Mouse (Mus musculus) gastrocnemius, postnatal 14 days (tissue): ENCODE measurements around the gene Zfp101. TPM values are rescaled to one million over a fixed set of nuclear protein-coding genes. Genes with fewer than 3 reads are reported as not detected.

Experiments used
- DNase-seq: peaks from one replicate; pipeline ENCODE4 v3.0.0; 2021; ENCODE audit warnings: mixed read lengths
- intact Hi-C: fragments of 180-260 bp; cut with DNase I; formaldehyde crosslinking; loops from one replicate; pipeline ENCODE4 v1.15.1; 2025; ENCODE audit warnings: low total_unique reads
- long read RNA-seq, 2 experiments: library from polyadenylated mRNA; stranded (forward); transcript quantifications; one replicate each; pipeline ENCODE4 v2.0.0; 2021
- total RNA-seq, 2 experiments: library from RNA; stranded (reverse); gene quantifications; 2 replicates each; pipeline ENCODE4 v1.2.3; 2021

Zfp101 gene
- total RNA-seq, result 1 to 10 TPM; 4.1 to 4.4 TPM
- long read RNA-seq, experiment 1, partial matches to known transcripts, result 0 of 2 reads
- long read RNA-seq, experiment 1, other reads (novel, unspliced or antisense), result 1 of 2 reads
- long read RNA-seq, experiment 2, partial matches to known transcripts, result 0 of 2 reads
- long read RNA-seq, experiment 2, other reads (novel, unspliced or antisense), result 0 of 2 reads

DNA sequence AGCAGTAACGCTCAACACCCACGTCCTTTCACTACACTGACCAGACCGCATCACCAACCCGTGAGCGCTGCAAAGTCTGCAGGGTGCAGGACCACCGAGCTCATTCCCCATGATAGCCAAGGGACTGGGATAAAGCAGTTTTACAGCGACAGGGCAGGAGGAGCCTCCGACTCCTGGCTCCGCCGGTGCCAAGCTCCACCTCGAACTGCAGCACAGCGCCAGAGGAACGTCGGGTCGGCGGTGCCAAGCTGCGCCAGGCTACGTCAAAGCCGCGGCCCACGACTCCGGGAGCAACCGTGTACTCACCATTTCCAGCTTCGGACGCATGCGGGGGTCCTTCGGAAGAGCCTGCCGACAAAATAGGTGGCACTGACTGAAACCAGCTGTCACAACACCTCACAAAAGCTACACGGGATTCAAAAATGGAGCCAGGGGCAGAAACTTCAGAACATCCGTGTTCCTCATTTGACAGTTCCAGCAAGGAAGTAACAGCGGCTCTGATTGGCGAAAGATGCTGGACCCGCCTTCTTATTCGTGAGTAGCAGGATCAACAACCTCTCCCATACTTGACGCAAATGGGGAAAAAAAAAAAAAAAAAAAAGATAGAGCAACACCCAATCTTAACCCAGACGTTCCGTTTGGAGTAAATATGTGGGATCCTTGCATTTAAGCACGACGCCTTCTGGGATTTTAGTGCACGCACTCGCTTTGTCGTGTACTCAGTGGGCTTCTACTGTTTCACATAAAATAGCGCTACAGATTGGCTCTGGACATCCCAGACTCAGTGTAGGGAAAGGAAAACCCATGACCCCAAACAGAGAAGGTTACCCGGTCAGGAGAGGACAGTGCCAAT is at the start of gene Zfp101:
Gene Zfp101 (minus strand): TSS at position 460 of the 853 bp plus-strand sequence.
- peak; percentile 84 for DNase-seq
- intact Hi-C loops, result no loop called here

DNA sequence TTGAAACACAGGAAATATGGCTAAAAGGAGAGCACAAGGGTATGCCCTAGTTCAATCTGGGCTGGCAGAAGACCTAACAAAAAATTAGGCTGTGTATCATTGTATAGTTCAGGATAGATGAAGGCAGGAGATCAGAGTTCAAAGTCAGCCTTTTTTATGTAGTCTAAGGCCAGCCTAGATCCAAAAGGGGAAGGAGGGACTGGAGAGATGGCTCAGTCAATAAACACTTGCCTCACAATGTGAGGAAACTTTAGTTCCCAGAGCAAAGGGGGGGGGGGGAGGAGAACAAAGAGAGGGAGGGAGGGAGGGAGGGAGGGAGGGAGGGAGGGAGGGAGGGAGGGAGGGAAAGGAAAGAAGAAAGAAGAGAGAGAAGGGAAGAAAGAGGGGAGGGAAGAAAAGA is 46.7 kb upstream of the Zfp101 start:
- DNase-seq, result no peak
- intact Hi-C loops, result loop anchor here (2.0 kb wide), 1 partner anchor 98 kb away; no protein-coding TSS in a partner anchor

DNA sequence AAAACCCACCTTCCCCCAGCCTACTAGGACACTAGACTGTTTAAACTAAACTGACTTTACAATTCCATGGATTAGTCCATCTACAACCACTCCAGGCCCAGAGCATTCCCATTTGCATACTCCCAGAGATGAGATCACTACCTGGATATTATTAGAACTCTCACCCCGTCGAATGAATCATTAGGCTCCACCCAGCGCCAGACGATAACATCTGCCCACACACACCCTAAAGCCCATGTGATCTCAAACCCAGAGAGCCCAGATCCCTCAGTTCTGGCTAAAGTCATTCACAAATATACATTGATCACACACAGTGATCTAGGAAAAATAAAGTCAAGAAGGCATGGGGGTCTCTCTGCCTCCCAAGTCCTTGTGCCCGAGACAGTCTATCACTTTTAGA is 45.5 kb upstream of the Zfp101 start:
- intact Hi-C loops, result loop anchor here (2.0 kb wide), 1 partner anchor 99 kb away; no protein-coding TSS in a partner anchor
- no peak for DNase-seq

DNA sequence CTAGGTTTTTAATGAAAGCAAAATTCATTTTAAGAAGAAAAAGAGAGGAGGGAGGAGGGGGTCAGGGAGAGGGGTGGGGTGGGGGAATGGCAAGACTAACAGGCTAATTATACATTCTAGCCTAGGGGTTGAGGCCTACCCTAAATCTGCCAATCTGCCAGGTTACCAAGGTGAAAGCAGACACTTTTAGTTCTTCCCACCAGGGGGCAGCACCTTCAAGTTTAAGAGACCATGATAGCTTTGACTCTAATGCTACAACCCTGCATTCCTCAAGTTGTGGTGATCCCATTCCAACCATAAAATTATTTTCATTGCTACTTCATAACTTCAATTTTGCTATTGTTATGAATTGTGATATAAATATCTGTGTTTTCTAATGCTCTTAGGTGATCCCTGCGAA is 44.7 kb upstream of the Zfp101 start:
- intact Hi-C loops, result no loop called here
- DNase-seq, result peak; percentile 71

DNA sequence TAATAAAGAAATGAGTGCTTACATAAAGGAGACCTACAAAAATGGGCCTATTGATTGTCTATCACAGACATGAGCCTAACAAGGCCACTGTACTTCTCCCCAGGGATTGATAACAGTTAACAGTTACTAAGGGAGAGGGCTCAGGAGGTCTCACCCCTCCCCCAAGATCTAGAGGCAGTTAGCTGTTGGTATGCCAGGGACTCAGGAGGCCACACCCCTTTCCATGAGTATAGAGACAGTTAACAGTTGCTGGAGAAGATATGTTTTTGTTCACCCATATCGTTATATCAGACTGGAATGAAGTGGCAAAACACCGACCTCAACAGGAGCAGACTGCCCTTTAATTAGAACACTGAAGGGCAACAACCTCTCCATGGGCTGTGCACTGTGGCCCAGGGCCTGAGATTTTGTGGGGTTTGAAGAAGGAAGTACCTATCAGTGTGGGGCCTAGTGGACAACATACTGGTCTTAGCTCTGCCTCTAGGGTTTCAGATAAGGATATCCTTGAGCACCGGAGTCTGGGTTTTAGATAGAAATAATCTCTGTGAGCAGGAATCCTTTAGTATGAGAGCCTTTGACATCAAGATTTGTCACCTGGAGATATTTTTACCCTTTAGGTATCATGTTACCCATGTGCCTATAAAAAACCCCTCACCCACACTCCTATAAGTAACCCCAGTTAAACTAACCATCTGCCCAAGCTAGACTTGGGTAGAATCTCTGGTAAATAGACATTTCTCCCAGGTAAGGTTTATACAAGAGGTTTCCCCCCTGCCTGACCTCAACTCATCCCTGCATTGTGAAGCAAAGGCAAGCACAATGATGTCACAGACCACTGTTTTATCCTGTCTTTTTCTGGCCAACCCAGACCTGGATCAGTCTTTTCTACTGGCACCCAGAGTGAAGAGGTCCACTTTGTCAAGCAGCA is 37.8 kb upstream of the Zfp101 start, which contains the start of gene Actl9:
Gene Actl9 (plus strand): TSS at position 878 of the 928 bp plus-strand sequence.
- intact Hi-C loops, result no loop called here
- DNase-seq, result no peak

DNA sequence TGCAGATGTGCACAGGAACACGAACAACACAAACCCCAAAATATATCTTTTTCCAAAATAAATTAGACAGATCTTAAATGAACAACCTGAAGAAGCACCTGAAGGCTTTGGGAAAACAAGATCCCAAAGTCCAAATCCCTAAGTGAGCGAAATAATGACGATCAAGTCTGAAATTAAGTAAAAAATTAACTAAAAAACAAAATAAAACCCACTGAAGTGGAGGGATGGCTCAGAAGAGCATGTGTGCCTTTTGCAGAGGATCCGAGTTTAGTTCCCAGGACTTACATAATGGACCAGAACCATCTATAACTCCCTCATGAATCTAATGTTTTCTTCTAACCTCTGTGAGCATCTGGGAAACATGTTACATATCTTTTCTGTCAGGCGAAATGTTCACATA is 2.2 kb downstream of the Zfp101 start:
- no peak for DNase-seq
- intact Hi-C loops, result no loop called here

DNA sequence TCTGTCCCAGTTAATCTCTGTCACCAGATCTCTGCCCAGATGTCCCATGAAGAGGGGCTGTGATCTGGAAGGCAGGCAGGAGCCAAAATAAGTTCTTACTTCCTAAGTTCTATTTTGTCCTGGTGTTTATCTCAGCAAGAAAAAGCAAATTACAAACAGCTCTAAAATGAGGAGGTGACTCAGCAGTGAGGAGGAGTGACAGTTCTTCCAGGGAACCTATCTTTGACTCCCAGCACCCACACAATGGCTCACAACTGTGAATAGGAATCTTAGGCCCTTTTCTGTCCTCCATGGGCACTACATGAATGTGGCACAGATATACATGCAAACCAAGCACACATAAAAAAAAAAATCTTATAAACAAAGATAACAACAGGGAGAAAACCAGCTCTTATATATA is 8.7 kb downstream of the Zfp101 start:
- intact Hi-C loops, result no loop called here

DNA sequence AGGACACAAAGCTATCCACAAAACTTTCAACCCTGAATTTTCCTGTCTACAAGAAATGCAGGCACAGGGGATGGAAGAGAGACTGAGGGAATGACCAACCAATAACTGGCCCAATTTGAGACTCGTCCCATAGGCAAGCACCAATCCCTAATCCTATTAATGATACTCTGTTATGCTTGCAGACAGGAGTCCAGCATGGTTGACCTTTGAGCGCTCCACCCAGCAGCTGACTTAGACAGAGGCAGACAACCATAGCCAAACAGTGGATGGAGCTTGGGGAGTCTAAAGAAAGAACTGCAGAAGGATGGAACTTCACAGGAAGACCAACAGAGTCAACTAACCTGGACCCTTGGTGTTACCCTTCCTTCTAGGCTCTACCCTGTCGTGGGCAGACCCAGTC is 21.6 kb downstream of the Zfp101 start:
- DNase-seq, result no peak
- intact Hi-C loops, result no loop called here

More for the DNA sequence above, 8.7 kb downstream of the Zfp101 start:
- no peak for DNase-seq

DNA sequence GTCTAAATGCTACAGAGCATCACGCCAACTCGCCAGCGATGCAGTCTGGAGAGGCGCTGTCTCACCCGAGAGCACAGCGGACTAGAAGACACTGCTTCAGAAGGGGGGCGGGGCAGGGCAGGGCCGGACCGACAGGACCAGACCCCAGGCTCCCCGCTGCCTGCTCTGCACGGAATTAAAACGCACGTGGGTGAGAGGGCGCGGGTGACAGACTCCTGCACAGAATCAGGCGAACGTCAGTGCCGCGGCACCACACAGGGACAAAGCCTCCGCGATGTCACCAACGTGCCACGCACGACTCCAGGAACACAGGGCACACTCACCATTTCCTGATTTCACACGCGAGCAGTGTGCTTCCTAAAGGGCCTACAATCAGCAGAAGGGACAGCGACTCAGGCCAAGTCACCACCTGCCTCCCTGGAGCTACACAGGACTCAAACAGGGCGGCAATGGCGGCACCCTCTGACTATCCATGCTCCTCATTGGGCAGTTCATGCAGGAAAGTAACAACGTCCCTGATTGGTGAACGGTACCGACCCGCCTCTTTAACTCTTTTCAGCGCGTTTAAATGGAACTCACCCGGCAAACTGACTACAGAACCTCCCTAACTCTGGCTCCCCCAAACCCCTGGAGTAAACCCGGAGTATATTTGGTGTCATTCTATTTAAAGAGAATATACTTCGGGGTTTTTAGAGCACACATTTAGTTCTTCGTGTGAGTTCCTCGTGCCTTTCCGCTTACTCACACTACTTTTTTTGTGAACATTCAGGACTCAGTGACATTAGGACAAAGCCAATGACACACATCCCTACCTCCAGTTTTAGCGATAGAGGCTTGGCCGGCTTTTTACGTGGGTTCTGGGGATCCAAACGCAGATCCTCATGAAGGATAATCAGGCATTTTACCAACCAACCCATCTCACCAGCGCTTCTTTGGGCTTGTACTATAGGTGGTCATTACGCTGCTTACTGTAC is 35.7 kb downstream of the Zfp101 start, which contains the start of gene Zfp81:
Gene Zfp81 (minus strand): TSS at position 468 of the 974 bp plus-strand sequence.
- intact Hi-C loops, result no loop called here
- peak; percentile 81 for DNase-seq

DNA sequence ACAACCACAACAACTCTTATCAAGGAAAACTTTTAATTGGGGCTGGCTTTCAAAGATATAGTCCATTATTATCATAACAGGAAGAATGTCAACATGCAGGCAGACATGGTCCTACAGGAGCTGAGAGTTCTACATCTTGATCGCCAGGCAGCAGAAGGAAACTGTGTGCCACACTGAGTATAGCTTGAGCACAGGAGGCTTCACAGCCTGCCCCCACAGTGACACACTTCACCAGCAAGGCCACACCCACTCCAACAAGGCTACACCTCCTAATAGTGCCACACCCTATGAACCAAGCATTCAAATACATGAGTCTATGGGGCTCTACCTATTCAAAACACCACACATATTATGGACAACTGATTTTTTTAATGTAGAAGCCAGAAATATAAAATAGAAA is 41.5 kb downstream of the Zfp101 start:
- DNase-seq, result no peak
- intact Hi-C loops, result no loop called here

Other genes with a start within 250 kb of the Zfp101 start
- not detected for gene Olfr55, start 226.2 kb downstream of the Zfp101 start, total RNA-seq
- not detected for gene Olfr239, start 203.3 kb downstream of the Zfp101 start, total RNA-seq
- gene Olfr1564, start 173.0 kb downstream of the Zfp101 start, total RNA-seq, result under 1 TPM; 0.11 to 0.27 TPM
- 1 to 10 TPM; 4.9 to 5.4 TPM for gene Zfp955a, start 139.5 kb downstream of the Zfp101 start, total RNA-seq
- gene Olfr63, start 130.0 kb downstream of the Zfp101 start, total RNA-seq, result not detected
- 10 to 100 TPM; 10.9 to 11.9 TPM for gene Zfp955b, start 105.1 kb downstream of the Zfp101 start, total RNA-seq
- gene Zfp81, start 35.8 kb downstream of the Zfp101 start, total RNA-seq, result 1 to 10 TPM; 3.8 TPM
- gene Actl9, start 38.3 kb upstream of the Zfp101 start, total RNA-seq, result not detected
- gene Adamts10, start 129.6 kb upstream of the Zfp101 start, total RNA-seq, result 10 to 100 TPM; 17.3 to 19.1 TPM
- gene Myo1f, start 161.1 kb upstream of the Zfp101 start, total RNA-seq, result 1 to 10 TPM in 1 of 2 experiments, under 1 TPM in 1; 0.93 to 1.4 TPM
- 10 to 100 TPM in 1 of 2 experiments, 1 to 10 TPM in 1; 9.9 to 13.1 TPM for gene Zfp414, start 234.4 kb upstream of the Zfp101 start, total RNA-seq
- not detected for gene Pram1, start 243.4 kb upstream of the Zfp101 start, total RNA-seq